Mouse (Mus musculus) midbrain, postnatal 0 days (tissue): Measurements from ENCODE around the gene Nipsnap3b. TPM values are rescaled to one million over a fixed set of nuclear protein-coding genes. Genes with fewer than 3 reads are reported as not detected.

ENCODE experiments used
- ATAC-seq: fragments of 200-750 bp; cut with Nextera tagmentation; 2 replicates; pipeline ENCODE4 v1.8.0; 2017; ENCODE audit warnings: moderate number of reproducible peaks, mild to moderate bottlenecking, moderate TSS enrichment, moderate library complexity; ENCODE audit not compliant: low FRiP score
- DNase-seq: peaks from one replicate; pipeline ENCODE4 v3.0.0-alpha.2; 2015; ENCODE audit warnings: low spot score
- H3K27ac ChIP-seq: fragments of 300-500 bp; sonication (generic); 2 replicates; pipeline ENCODE4 v1.5.1; 2014; ENCODE audit warnings: low read depth, mild to moderate bottlenecking, low read length, mixed read lengths
- H3K27me3 ChIP-seq: fragments of 300-500 bp; sonication (generic); 2 replicates; pipeline ENCODE4 v1.6.1; 2014; ENCODE audit warnings: low read length, control low read depth, mixed read lengths; ENCODE audit not compliant: insufficient read depth
- H3K36me3 ChIP-seq: fragments of 300-500 bp; sonication (generic); 2 replicates; pipeline ENCODE4 v1.6.1; 2014; ENCODE audit warnings: low read length, control low read depth, mixed read lengths; ENCODE audit not compliant: insufficient read depth
- H3K4me1 ChIP-seq: fragments of 300-500 bp; sonication (generic); 2 replicates; pipeline ENCODE4 v1.6.1; 2014; ENCODE audit warnings: mild to moderate bottlenecking, control low read depth, antibody characterized with exemption, low read length, mixed read lengths; ENCODE audit not compliant: insufficient read depth
- H3K4me2 ChIP-seq: fragments of 300-500 bp; sonication (generic); 2 replicates; pipeline ENCODE4 v1.6.1; 2014; ENCODE audit warnings: low read depth, mild to moderate bottlenecking, low read length, mixed read lengths; ENCODE audit not compliant: poor library complexity, severe bottlenecking
- H3K4me3 ChIP-seq: fragments of 300-500 bp; sonication (generic); 2 replicates; pipeline ENCODE4 v1.5.1; 2014; ENCODE audit warnings: low read depth, mild to moderate bottlenecking, low read length, moderate library complexity
- H3K9ac ChIP-seq: fragments of 300-500 bp; sonication (generic); replicated peaks from 2 replicates; pipeline ENCODE4 v1.6.1; 2014; ENCODE audit warnings: mild to moderate bottlenecking, low read length, moderate library complexity, mixed read lengths; ENCODE audit not compliant: poor library complexity, severe bottlenecking
- H3K9me3 ChIP-seq: fragments of 300-500 bp; sonication (generic); 2 replicates; pipeline ENCODE4 v1.6.1; 2016; ENCODE audit warnings: low read length, control low read depth
- CTCF ChIP-seq: IDR thresholded peaks from 2 replicates; pipeline ENCODE4 v1.5.1; 2016; ENCODE audit warnings: antibody characterized with exemption, mild to moderate bottlenecking
- WGBS: fragments of 180-500 bp; shearing (Covaris S2); extraction: QIAGEN DNeasy Blood & Tissue Kit; methylation state at CpG from one replicate; pipeline ENCODE4 v1.1.7; 2014; 5-methylcytosine and 5-hydroxymethylcytosine counted together
- polyA plus RNA-seq: library from polyadenylated mRNA; unstranded; fragments of >200 nt; fragmentation: Nextera tagmentation; extraction: Ambion mirVana; gene quantifications from 2 replicates; pipeline ENCODE4 v1.2.1, GENCODE M21; 2015
- total RNA-seq: library from RNA; depleted of rRNA; stranded (reverse); fragments of >200 nt; gene quantifications from 2 replicates; pipeline ENCODE4 v1.2.3, GENCODE M21; 2014; rRNA removed

Nipsnap3b gene
- total RNA-seq (110 and 128 TPM in 2 replicates), polyA plus RNA-seq (180 and 182 TPM in 2 replicates)

DNA sequence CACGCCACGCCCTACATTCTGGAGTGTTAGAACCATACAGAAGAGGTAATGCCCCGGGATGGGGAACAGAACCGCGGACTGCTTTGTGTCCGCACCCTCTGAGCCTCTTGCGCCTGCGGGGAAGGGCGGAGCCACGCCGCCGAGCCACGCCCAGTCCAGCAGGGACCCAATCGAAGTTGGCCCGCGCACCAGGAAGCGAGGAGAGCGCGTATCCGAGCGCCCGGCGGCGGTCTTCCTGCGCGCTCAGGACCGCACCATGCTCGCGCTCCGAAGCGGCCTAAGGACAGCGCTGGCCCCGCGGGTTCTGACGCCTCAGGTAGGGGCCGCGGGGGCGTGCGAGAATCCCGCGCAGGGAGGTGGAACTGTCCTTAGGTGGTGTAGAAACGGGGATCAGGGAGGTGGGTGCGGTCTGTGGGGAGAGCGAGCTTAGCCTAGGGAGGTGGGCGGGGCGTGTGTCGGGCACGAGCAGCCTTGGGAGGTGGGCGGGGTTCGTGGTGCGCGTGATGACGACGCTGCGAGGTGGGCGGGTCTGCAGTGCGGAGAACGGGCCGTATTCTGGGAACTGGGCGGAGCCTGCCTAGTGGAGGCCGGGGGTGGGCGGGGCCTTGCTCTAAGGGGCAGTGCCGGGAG lies at the start of gene Nipsnap3b:
TSS of gene Nipsnap3b (plus strand) at position 149 of the 630 bp plus-strand sequence.
- DNase-seq, result peak; percentile 97
- WGBS, result under 1% methylated on average over 62 of the region's 63 CpGs
- TF ChIP-seq CTCF, result no peak
- Histone ChIP-seq H3K36me3 (no peaks in the 10 kb centered on the region), H3K27me3 (no peaks in the 10 kb centered on the region), H3K27ac (peak within 1 kb of the TSS; percentile 89), H3K4me2 (peak within 1 kb of the TSS; percentile 56), H3K9me3 (no peaks in the 10 kb centered on the region), H3K4me3 (peak within 1 kb of the TSS; percentile 74), H3K9ac (peak within 1 kb of the TSS; percentile 73), H3K4me1 (no peaks in the 10 kb centered on the region; the same call in 1 of the 2 replicates)
- ATAC-seq, result peak; percentile 96

DNA sequence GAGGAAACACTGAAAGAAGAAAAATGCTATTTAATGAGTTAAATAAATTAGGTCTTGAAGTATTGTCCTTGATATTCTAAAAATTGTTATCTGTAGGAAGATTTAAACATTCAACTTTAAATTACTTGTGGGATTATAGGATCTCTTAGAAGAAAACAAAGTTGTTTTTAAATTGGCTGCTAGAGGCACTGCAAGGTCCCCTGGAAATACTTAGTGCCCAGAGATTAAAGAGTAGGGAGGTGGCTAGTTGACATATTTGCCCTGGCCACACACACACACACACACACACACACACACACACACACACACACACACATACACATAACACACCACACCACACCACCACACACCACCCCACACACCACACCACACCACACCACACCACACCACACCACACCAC lies 47.4 kb upstream of the Nipsnap3b start, which contains the start of gene Olfr270:
TSS of gene Olfr270 (plus strand) at position 301 of the 400 bp plus-strand sequence.
- H3K27ac ChIP-seq, result no peak within 1 kb of the TSS
- no peak for TF ChIP-seq CTCF
- ATAC-seq, result no peak
- H3K27me3 ChIP-seq, result no peaks in the 10 kb centered on the region
- H3K4me2 ChIP-seq, result no peak within 1 kb of the TSS
- no peak within 1 kb of the TSS for H3K4me3 ChIP-seq
- no peak for DNase-seq
- H3K36me3 ChIP-seq, result no peaks in the 10 kb centered on the region
- H3K4me1 ChIP-seq, result no peaks in the 10 kb centered on the region
- no peaks in the 10 kb centered on the region for H3K9me3 ChIP-seq
- no peak within 1 kb of the TSS for H3K9ac ChIP-seq

DNA sequence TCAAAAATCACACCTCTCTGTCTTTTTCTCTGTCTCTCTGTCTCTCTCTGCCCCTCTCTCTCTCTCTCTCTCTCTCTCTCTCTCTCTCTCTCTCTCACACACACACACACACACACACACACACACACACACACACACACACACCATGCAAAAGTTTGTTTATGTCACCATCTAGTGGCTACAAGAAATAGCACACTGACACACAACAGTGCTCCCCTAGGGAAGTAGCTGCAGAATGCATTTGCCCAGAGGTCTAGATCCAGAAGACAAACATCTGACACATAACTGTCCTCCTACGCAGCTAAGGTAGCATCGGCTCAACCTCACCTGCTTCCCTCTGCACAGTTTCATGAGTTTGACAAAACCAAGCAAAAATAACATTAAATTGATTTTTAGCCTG lies 26.5 kb upstream of the Nipsnap3b start:
- Histone ChIP-seq H3K9me3 (no peaks in the 10 kb centered on the region), H3K4me1 (no peaks in the 10 kb centered on the region), H3K4me3 (no peak overlapping the region), H3K9ac (no peak overlapping the region), H3K27me3 (no peaks in the 10 kb centered on the region), H3K27ac (no peak overlapping the region), H3K36me3 (no peaks in the 10 kb centered on the region), H3K4me2 (no peak overlapping the region)
- ATAC-seq, result peak; percentile 63; the same call in 1 of the 2 replicates
- peak; percentile 66 for DNase-seq
- TF ChIP-seq CTCF, result peak; percentile 84
- 71% methylated on average over 2 of the region's 2 CpGs for WGBS

DNA sequence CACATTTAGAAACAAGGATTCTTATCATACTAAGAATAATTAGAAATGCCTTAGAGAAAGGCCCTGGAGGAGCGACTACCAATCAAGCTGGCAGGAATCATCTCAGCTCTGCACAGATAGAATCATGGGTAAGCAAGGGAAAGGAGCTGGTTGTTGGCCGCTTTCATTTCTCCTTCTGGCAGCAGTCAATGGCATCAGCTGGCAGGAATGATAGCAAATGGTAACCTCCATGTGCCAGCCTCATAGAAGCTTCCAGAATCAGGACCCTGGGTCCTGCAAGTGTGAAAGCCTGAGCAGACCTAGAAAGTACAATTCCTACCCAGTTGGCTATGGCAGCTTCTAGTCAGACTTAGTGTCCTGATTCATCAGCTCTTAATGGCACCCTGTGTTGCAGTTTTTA lies 25.4 kb upstream of the Nipsnap3b start:
- H3K4me1 ChIP-seq, result no peaks in the 10 kb centered on the region
- no peak overlapping the region for H3K27ac ChIP-seq
- H3K9me3 ChIP-seq, result no peaks in the 10 kb centered on the region
- ATAC-seq, result no peak
- H3K4me3 ChIP-seq, result no peak overlapping the region
- DNase-seq, result peak; percentile 10
- no peaks in the 10 kb centered on the region for H3K27me3 ChIP-seq
- no peak overlapping the region for H3K9ac ChIP-seq
- 79% methylated on average over 2 of the region's 2 CpGs for WGBS
- no peak overlapping the region for H3K4me2 ChIP-seq
- no peak for TF ChIP-seq CTCF
- no peaks in the 10 kb centered on the region for H3K36me3 ChIP-seq

DNA sequence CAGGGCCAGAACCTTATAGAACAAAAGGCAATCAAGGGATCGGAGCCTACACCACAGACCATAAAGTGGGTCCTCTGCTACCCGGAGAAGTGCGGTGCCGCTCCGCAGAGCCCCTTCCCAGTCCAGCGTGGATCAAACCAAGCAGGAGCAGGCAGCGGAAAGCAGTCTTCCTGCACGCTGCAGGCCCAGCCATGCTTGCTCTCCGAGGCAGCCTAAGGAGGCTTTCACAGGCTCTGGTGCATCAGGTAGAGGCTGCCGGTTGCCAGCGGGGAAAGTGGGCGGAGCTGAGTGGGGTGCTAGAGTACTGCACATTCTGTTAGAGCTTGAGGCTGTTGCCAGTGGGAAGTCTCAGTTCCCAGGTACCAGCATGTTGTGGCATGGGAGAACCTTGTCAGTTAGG lies 22.4 kb upstream of the Nipsnap3b start, which contains the start of gene Nipsnap3a:
TSS of gene Nipsnap3a (plus strand) at position 25 of the 400 bp plus-strand sequence.
- no peaks in the 10 kb centered on the region for H3K27me3 ChIP-seq
- no peaks in the 10 kb centered on the region for H3K9me3 ChIP-seq
- H3K9ac ChIP-seq, result no peak within 1 kb of the TSS
- ATAC-seq (no peak), DNase-seq (no peak)
- H3K27ac ChIP-seq, result no peak within 1 kb of the TSS
- H3K4me2 ChIP-seq, result no peak within 1 kb of the TSS; the same call in 1 of the 2 replicates
- no peaks in the 10 kb centered on the region for H3K4me1 ChIP-seq
- WGBS, result 32% methylated on average over 12 of the region's 12 CpGs
- H3K4me3 ChIP-seq, result no peak within 1 kb of the TSS
- no peak for TF ChIP-seq CTCF
- H3K36me3 ChIP-seq, result no peaks in the 10 kb centered on the region

DNA sequence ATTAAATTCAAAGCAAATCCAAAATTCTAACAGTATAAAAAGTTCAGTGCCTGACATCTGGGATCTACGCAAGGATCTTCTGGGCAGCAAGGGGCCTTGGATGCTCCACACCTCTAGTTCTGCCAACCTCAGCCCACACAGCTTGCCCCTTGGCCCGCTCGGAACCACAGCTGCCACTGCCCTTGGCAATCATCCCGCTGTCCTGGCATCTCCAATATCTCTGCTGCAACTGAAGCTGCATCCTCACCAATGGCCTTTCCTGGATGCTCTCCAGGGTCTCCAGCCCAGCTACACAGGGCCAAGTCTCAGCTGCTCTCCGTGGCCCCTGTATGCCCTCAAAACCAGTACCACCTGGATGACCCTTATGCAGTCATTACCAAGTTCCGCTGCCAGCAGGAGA lies 12.2 kb upstream of the Nipsnap3b start:
- no peak for ATAC-seq

More for the DNA sequence above, 12.2 kb upstream of the Nipsnap3b start:
- 94% methylated on average over 6 of the region's 6 CpGs for WGBS
- no peaks in the 10 kb centered on the region for H3K27me3 ChIP-seq
- H3K36me3 ChIP-seq, result no peaks in the 10 kb centered on the region
- no peak overlapping the region for H3K4me3 ChIP-seq
- H3K9ac ChIP-seq, result no peak overlapping the region
- TF ChIP-seq CTCF, result no peak
- no peaks in the 10 kb centered on the region for H3K9me3 ChIP-seq
- no peaks in the 10 kb centered on the region for H3K4me1 ChIP-seq
- no peak overlapping the region for H3K27ac ChIP-seq
- peak; percentile 33 for DNase-seq
- H3K4me2 ChIP-seq, result no peak overlapping the region
